Mouse (Mus musculus) spleen, postnatal 10 days (tissue): Measurements from ENCODE around the gene D3Ertd254e.
"Not testable (repeated sequence)": the region's sequence is repeated elsewhere in the genome, so short reads cannot be mapped to it uniquely, and the experiment has no call there.

ENCODE experiments used
- DNase-seq, 2 experiments: peaks; one replicate each; pipeline ENCODE4 v3.0.0; 2021 to 2022; ENCODE audit warnings: low spot score in 2 of 2

Gene D3Ertd254e

DNA sequence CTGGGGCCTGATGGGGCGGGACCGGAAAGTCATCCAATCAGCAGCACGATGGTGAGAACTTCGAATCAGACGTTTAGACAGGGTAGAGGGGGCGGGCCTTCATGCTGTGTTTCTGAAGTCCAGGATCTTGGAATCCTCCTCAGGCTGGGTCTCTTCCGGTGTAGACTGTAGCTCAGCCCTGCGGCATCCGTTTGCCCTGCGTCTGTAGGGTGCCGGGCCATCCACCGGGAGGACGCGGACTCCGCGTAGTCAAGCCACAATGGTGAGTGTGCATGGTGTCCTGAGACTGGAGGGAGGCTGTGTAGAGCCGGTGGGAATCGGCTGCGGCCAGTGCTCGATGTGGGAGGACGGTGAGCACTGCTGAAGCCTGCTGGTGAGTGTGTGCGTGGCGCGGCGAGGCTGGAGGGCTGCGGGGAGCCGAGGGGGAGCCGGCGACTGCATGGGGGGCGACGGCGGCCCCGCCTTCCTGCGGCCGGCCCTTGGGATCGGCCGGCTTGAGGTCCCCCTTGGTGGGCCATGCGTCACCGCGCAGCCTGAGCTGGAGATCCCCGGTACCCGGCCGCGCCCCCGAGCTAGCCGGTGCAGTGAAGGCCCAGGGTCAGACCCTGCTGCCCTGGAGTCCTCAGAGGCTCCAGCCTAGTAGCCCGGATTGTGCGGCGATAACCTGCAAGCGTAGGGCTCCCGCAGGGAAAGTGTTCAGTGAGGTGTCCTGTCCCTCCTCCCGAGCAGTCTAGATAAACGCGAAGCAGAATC lies at the start of gene D3Ertd254e:
Gene D3Ertd254e (plus strand): TSS at position 84 of the 753 bp plus-strand sequence.
- peak; percentile 44 to 83 for DNase-seq

DNA sequence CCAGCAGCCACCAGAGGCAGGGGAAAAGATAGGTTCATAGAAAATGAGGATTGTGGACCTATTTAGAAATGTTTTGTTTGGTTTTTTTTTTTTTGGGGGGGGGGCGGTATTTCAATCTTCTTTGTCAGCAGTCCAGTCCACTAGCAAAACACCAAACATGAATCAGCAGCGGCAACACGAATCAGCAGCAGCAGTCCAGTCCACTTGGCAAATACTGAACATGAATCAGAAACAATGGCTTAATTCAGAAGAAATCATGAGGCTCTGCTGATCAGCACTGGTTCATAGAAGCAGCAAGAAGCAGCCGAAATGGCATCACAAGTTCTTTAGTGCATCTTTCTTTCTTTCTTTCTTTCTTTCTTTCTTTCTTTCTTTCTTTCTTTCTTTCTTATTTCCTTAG lies 34.7 kb upstream of the D3Ertd254e start:
- no peak for DNase-seq

DNA sequence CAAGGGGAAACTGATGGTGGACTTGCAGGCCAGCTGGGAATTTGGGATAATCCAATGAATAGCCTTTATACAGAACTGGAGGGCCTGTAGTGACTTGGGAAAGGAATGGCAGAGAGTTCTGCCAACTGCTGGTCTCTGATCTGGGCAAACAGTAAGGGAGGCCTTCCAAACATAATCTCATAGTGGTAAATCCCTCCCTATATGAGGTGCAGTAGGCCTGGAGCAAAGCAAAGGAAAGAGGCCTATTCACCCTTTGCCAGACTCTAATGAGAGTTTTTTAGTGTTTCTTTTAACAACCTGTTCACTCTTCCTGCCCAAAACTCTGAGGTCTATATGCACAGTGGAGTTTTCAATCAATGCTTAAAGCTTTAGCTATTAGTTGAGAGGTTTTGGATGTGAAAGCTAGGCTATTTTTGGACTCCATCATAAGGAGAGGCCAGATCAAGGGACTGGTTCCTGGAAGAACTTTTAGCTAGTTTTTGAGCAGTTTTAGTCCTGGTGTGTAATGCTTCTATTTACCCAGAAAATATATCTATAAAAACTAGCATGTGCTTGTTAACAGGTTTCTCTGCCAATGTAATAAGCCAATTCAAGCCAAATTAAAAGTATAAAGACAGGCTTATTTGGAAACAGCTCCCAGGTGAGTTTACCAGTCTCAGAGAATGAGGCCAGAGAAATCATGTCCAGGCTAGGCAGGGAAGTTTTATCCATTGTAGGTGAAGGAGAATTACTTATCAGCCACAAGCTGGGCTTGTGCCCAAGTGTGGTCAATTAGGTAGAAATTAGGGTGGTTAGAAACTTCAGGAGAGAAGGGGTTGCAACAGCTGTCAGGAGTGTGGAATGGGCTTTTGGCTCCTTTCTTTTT lies 30.9 kb upstream of the D3Ertd254e start:
- no peak for DNase-seq

DNA sequence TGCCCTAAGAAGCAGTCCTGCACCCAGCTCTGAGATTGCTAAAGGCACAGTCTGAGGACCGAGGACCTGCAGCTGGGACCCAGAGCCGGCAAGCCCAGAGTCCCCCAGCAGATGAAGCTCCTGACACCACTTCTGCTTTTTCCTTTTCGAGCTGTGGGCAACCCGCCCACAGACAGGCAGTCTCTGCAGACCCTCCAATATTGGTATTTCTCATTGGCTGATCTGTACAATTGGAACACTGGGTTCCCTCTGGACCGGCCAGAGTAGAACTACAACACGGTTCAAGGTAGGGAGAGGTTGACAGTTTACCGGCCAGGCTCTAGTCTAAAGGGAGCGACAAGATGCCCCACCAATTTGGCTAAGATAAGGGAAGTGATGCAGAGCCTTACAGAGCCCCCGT lies 24.6 kb upstream of the D3Ertd254e start:
- DNase-seq, result not testable (repeated sequence)

DNA sequence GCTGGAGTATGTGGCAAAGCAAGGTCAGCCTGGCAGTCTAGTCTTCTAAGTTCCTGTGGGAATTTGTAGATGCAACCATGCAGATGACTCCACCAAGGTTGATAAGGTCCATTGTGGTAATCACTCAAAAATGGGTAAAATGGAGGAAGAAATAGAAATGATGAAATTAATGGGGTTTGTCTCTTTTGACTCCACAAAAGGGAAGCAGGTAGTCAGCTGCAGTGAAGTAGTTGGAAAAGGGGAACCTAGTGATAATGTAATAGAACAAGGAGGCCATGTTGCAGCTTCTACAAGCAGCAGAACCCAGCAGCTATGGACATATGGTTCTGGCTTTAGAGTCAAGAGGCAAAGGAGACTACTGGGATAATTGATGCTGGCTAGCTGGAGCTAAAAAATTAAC lies 14.7 kb upstream of the D3Ertd254e start:
- no peak for DNase-seq

DNA sequence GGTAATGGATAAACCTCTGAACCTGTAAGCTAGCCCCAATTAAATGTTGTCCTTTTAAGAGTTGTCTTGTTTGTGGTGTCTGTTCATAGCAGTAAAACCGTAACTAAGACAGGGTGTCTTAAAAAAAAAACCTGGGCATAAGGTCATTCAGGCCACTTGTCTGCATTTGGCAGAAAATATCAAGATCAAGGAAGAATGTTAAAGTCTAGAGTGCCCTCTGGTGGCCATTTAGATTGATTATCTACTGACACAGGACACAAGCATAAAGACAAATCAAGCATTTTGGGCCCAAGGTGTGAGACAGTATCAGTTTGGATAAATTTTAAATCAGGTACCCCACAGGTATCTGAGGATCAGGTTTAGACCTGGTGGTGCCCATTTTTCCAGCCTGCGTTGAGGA lies 13.3 kb upstream of the D3Ertd254e start:
- DNase-seq, result peak in 1 of 2 experiments; percentile 16

DNA sequence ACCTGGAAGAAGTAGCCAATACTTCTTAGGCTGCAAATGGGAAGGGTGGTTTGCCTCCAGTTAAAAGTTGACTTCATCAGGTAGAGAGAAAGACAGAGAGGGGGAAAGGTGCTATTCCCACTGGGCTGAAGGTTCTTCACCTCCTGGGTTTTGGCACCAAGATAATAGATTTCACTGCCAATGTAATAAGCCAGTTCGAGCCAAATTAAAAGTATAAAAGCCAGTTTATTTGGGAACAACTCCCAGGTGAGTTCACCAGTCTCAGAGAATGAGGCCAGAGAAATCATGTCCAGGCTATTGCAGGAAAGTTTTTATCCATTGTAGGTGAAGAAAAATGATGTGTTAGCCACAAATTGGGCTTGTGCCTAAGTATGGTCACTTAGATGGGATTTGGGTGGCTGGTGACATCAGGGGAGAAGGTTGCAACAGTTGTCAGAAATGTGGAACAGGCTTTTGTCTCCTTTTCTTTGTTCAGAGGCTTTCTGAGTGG lies 12.6 kb upstream of the D3Ertd254e start:
- no peak for DNase-seq

DNA sequence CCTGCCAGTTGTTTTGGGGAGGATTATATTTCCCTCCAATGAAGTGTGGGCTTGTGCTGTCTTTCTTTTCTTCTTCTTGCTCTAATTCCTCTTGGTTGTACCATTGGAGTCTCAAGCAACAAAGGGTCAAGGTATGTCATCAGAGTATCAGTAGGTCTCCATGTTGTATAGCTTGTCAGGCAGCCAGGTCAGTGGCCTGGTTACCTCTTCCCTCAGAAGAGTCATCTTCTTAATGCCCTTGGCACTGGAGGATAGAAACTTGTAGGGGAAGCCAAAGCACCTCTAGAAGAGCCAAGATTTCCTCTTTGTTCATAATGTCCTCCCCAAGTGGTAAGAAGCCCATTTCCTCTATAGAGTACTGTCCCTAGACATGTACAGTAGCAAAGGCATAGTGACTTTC lies 11.8 kb upstream of the D3Ertd254e start:
- DNase-seq, result no peak

DNA sequence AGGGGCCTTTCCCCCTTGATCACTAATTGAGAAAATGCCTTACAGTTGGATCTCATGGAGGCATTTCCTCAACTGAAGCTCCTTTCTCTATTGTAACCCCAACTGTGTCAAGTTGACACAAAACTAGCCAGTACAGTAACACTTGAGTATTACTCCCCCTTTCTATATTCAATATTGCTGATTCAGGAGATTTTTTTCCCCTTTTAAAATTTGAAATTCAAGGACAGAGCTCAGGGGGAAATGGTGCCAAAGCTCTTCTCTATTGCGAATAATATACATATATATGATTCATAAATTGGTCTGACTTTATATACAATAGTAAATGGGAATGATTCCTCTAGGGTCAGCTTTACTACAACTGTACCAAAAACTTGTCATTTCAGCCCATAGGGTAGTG lies 282 bp upstream of the D3Ertd254e start:
- DNase-seq, result no peak

DNA sequence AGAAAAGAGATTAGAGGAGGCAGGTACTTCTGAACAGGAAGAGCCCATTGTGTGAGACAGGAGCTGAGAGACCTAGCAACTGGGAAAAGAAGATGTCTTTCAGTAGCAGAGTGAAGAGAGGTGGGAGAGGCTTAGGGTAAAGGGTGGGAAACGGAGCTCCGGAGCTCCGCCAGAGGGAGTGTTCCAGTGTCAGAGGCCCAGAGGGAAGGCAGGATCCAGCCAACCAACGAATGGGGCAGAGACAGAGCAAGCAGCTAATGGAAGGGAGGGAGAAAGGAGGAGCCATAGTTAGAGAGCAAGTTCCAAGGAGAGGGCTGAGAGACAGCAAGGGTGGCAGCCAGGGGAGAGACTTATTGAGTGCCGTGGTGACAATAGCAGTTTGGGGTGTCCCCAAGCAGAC lies 4.5 kb downstream of the D3Ertd254e start:
- no peak for DNase-seq

DNA sequence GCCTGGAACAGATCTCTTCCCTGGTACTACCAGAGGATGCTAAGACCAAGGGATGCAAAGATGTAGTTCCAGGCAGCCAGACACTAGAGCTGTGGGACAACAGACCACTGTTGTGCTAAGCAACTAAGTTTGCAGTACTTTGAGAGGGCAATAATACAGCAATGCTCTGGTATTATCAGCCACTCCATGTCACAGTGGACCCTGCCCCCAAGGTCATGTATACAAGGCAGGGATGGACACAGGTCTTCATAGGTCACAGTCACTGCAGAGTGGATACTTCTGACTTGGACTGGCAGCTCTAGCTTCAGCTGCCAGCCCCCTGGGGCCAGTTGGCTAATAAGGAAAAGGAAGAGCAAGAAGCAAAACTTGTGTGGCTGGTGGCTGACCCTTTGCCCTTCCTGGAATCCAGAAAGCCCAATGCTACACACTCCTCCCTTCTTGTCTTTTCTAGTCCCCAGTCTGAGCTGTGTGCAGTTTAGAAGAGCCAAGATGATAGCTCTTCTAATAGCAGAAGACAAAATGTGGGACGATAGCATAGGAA lies 19.9 kb downstream of the D3Ertd254e start:
- no peak for DNase-seq

DNA sequence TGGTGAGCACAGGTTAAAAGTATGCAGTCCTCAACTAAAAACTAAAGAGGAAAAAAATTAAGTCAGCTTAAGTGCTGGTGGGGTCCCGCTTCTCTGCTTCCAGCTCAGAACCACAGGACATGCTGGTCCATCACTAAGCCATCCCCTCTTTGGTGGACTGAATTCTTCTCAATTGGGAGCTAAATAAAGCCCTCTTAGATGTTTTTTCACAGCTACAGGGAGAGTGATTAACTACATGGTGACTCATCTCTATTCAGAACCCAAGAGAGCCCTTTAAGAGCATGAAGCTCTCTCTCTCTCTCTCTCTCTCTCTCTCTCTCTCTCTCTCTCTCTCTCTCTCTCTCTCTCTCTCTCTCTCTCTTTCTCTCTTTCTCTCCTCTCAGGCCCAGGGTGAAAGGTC lies 20.5 kb downstream of the D3Ertd254e start:
- DNase-seq, result no peak

DNA sequence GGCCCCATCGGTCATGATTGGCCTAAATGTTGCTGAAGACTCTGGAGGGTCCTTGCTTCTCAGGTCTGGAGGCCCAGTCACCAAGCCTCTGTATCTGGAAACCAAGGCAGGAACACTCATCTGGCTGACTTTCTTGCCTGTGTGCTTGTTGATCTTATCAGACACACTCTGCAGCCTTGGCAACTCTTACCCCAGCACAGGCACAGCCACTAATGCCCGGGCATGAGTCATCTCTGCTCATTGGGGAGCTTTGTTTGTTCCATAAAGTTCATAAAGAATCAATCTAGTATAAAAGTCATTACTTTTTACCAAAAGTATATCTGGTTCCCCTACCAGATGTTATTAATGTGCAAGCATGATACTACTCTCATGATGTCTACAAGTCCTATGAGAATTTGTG lies 22.9 kb downstream of the D3Ertd254e start:
- no peak for DNase-seq

DNA sequence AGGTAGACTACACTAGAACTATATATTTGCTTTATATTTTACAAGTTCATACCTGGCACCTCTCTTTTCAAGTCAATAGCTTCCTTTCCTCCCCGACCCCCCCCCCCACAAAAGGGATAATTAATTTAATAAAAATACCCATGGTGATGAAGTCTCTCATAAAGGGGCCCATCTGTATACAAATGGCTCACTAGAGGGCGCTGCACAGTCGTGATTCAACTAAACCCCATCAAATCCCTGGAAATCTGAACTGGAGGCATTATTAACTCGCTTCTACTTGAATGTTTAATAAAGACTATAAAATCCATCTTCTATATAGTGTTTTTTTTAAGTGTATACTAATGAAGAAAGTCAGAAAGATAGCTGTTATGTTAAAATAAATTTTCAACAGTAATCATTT lies 30.7 kb downstream of the D3Ertd254e start:
- DNase-seq, result peak in 1 of 2 experiments; percentile 32

DNA sequence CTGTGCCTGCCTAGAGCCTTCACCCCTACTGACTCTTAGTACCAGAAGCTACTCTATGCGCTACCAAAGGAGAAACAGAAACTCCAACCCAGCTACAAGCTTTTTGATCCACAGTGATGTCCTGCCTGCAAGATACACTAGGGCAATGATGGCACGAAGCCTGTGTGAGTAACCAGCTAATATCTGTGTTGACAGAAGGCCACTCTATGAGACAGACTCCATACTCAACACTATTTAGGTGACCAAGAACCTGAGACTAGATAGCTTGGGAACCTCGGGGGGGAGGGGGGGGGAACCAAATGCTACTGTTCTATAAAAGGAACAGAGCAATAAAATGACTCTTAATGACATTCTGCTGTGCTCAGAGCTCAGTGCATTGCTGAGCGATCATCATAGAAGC lies 35.7 kb downstream of the D3Ertd254e start:
- DNase-seq, result no peak

DNA sequence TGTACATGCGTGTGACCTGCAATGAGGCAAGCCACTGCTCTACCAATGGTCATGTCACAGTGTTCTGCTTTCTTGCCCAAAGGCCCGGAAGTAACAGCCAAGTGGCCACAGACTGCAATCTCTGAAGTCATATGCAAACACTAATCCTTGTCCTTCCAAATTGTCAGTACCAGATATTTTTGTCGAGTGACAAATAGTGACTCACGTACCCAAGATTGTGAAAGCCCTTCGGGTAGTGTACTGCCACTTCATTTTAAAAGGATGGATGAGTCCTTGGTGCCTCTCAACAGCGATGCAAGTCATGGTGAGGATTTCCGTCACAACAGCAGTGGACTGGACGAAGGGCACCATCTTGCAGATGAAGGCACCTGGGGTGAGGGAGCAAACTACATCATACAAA lies 38.4 kb downstream of the D3Ertd254e start:
- DNase-seq, result no peak

DNA sequence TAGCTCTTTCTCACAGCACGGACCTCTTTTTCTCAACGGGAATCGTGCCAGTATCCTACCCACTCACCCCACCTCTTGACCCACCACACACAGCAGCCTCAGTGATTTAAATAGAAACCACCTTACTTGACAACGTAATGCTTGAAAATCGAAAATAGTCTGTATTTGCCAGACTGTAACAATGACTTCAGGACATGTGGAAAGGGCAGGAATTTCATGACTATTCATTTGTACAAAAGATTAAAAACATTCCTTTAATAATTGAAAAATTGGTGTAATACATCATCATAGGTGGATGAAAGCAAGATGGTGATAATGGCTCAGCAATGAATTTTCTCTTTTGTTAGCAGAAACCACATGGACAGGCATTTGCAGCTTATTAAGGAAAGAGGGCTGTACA lies 50.3 kb downstream of the D3Ertd254e start:
- no peak for DNase-seq

DNA sequence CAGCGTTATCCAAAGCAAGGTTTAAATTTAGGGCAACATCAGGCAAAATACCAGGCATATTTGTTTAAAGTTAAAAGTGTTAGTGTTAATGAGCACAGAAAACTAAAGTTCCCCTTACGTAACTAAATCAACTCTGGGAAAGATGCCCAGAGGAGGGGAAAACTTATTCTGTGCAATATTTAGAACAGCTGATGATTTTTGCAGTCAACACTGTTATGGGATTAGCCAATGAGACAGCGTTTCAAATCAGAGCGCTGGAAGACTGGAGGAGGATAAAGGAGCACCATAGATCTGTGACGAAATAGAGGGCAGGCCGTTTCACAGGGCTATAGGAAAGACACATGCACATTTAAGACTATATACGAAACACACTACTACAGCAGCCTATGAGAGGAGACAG lies 52.1 kb downstream of the D3Ertd254e start:
- no peak for DNase-seq

DNA sequence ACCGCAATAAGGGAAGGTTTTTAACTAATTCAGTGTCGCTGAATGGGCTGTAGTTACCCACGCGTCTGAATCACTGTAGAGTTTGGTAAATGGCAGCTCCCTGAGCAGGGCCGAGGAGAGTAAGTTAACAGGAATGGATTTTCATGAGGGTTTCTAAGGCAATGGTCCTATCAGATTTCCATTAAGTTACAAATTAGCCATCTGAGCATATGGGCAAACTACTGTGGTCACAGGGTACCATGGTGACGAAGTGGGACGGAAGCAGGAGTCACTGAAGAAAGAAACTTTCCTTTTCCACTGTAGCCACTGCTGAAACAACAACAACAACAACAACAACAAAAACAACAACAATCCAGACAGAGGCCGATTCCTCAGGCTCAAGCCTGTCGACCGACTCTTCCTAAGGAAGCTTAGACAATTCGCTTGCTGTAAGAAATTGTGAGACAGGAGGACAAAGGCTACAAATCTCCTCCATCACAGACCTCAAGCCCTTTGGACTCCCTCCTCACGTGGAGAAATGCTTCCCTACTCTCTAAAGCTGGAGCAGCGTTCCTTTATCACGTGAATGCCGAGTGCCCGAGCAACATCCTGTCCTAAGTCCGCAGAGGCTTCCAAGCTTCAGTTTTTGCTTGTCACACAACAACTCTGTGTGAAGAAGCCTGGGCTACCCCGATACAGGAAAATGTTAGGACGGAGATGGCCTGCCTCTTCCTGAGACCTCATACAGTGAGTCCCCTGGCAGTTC lies 56.9 kb downstream of the D3Ertd254e start:
- no peak for DNase-seq

DNA sequence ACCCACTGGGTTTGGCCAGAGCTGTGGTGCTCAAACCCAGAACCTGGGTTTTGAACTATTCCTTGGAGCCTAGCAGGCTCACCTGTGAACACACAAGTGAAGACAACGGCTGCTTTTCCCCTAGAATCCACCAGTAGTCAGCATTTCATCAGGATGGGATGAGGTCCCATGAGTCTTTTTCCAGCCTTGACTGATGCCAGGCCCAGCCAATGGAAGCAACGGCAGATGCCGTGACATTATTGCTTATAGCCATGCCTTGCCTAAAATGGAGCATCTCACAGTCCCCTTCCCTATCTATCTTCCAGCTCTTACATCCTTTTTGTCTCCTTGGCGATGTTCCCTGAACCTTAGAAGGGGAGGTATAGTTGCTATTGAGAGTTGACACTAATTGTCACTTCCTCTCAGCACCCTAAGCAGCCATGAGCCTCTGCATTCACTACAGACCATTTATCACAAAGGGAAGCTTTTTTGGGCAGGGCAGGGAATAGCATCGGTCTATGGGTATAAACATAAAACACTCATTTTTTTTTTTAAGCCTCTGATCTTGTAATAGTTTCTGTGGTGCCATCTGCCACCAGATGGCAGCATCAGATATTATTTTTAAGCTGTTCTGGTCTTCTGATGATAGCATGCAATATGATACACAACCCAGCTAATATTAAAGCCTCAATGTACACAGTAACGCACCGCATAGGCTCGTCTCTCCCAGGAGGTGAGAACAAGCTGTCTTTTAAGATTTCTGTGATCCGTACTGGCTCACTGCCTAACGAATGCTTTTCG lies 59.1 kb downstream of the D3Ertd254e start:
- no peak for DNase-seq

DNA sequence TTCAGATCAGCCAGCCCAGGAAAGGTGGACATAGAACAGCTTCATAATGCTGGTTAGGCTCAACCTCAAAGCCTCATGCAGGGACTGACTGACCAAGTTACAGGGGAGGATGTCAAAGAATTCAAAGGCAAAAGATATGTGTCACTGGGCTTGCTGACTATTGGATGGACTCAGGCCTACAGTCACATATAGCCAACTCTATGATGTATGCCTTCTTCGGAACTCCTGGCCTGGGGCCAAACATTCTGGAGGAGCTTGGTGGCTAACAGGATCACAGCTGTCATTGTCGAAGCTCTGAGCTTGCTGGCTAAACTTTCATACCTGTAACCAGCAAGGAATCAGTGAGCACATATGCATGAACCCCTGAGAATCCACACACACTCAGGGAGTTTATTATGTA lies 60.1 kb downstream of the D3Ertd254e start:
- no peak for DNase-seq
